Mouse (Mus musculus) G1E (cell line): ENCODE measurements around the gene 2410137M14Rik.
"Not testable (repeated sequence)": the region's sequence is repeated elsewhere in the genome, so short reads cannot be mapped to it uniquely, and the experiment has no call there.

ENCODE experiments used
- CTCF ChIP-seq: IDR thresholded peaks from 2 replicates; pipeline ENCODE4 v1.5.1; 2012; ENCODE audit warnings: low read depth, low read length, inconsistent platforms, mixed read lengths
- GATA1 ChIP-seq: IDR thresholded peaks from 2 replicates; pipeline ENCODE4 v1.6.1; 2012; ENCODE audit warnings: borderline replicate concordance, low read length, inconsistent platforms, mixed read lengths

GRCm38 (mm10) chr17:36990630-36991029 is 9.6 kb upstream of the 2410137M14Rik start:
- TF ChIP-seq GATA1, CTCF: not testable (repeated sequence)
